Mouse (Mus musculus) stomach, postnatal 0 days (tissue): ENCODE measurements around the gene Stbd1. TPM values are rescaled to one million over a fixed set of nuclear protein-coding genes. Genes with fewer than 3 reads are reported as not detected.

Source experiments
- ATAC-seq: fragments of 200-750 bp; cut with Nextera tagmentation; 2 replicates; pipeline ENCODE4 v1.8.0; 2017; ENCODE audit not compliant: low FRiP score, low TSS enrichment
- DNase-seq: peaks from one replicate; pipeline ENCODE4 v3.0.0-alpha.2; 2016; ENCODE audit warnings: low spot score
- H3K27ac ChIP-seq: fragments of 300-500 bp; sonication (generic); replicated peaks from 2 replicates; pipeline ENCODE4 v1.5.1; 2014; ENCODE audit warnings: mild to moderate bottlenecking, control low read depth
- H3K27me3 ChIP-seq: fragments of 300-500 bp; sonication (generic); 2 replicates; pipeline ENCODE4 v1.6.1; 2014; ENCODE audit warnings: low read length; ENCODE audit not compliant: control insufficient read depth, insufficient read depth
- H3K36me3 ChIP-seq: fragments of 300-500 bp; sonication (generic); 2 replicates; pipeline ENCODE4 v1.6.1; 2014; ENCODE audit warnings: low read length, mixed read lengths; ENCODE audit not compliant: control insufficient read depth, insufficient read depth
- H3K4me1 ChIP-seq: fragments of 300-500 bp; sonication (generic); replicated peaks from 2 replicates; pipeline ENCODE4 v1.6.1; 2014; ENCODE audit warnings: antibody characterized with exemption; ENCODE audit not compliant: control insufficient read depth, insufficient read depth
- H3K4me2 ChIP-seq: fragments of 300-500 bp; sonication (generic); replicated peaks from 2 replicates; pipeline ENCODE4 v1.6.1; 2014; ENCODE audit warnings: low read depth, mild to moderate bottlenecking, control low read depth, moderate library complexity
- H3K4me3 ChIP-seq: fragments of 300-500 bp; sonication (generic); 2 replicates; pipeline ENCODE4 v1.5.1; 2014; ENCODE audit warnings: low read depth, low read length, control low read depth
- H3K9ac ChIP-seq: fragments of 300-500 bp; sonication (generic); 2 replicates; pipeline ENCODE4 v1.6.1; 2014; ENCODE audit warnings: mild to moderate bottlenecking, low read length, control low read depth, mixed read lengths
- H3K9me3 ChIP-seq: fragments of 300-500 bp; sonication (generic); 2 replicates; pipeline ENCODE4 v1.6.1; 2016; ENCODE audit warnings: low read length; ENCODE audit not compliant: control insufficient read depth
- CTCF ChIP-seq: IDR thresholded peaks from 2 replicates; pipeline ENCODE4 v1.5.1; 2016; ENCODE audit warnings: antibody characterized with exemption, low read depth, mild to moderate bottlenecking, moderate library complexity
- EP300 ChIP-seq: optimal IDR thresholded peaks from 2 replicates; pipeline ENCODE3; 2016; ENCODE audit warnings: antibody characterized with exemption
- WGBS: fragments of 180-500 bp; shearing (Covaris S2); extraction: QIAGEN DNeasy Blood & Tissue Kit; methylation state at CpG from one replicate; pipeline ENCODE4 v1.1.7; 2014; 5-methylcytosine and 5-hydroxymethylcytosine counted together
- polyA plus RNA-seq: library from polyadenylated mRNA; unstranded; fragments of >200 nt; fragmentation: Nextera tagmentation; extraction: Ambion mirVana; gene quantifications from 2 replicates; pipeline ENCODE4 v1.2.1, GENCODE M21; 2015

Gene Stbd1
- 17.9 and 19.2 TPM in 2 replicates for polyA plus RNA-seq

DNA sequence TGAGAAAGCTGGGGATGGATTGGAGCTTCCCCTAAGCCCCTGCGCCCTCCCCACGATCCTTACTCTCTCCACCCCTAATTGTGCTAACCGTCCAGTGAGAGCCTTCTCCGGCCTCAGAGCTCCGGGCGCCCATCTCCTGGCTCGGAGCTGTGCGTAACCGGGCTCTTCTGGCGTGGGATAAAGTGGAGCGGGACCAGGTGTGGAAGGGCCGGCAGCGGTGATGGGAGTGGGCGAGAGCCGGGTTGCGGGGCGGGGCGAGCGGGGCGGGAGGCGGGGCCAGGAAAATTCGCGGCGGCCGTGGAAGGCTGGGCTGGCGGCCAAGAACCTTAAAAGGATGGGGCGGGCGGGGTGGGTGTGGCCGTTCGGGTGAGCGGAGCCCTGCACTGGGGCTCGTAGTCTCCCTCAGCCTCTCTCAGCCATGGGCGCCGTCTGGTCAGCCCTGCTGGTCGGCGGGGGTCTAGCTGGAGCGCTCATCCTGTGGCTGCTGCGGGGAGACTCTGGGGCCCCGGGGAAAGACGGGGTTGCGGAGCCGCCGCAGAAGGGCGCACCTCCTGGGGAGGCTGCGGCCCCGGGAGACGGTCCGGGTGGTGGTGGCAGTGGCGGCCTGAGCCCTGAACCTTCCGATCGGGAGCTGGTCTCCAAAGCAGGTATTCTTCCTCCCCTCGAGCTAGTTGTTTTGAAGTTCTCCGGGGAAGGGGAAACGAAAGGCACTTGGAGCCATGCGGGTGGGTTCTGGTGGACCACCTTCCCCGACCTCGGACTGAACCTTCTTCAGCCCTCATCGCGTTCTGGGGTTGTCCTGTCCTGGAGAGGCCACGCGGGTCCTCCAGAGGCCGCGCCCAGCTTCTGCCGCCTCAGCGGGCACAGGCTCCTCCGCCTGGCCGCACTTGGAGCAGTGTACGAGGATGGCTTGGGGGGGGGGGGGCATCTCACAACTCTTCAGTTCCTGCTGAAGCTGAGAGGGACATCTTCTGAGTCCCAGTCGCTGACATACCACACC, at the start of gene Stbd1:
TSS of gene Stbd1 (plus strand) at position 351 of the 1,000 bp plus-strand sequence.
- H3K27me3 ChIP-seq = no peaks in the 10 kb centered on the region
- H3K4me3 ChIP-seq = peak within 1 kb of the TSS; percentile 65
- peak within 1 kb of the TSS; percentile 74 for H3K9ac ChIP-seq
- DNase-seq (peak; percentile 71), ATAC-seq (peak; percentile 88)
- H3K27ac ChIP-seq = peak within 1 kb of the TSS; percentile 67
- TF ChIP-seq EP300 = no peak
- TF ChIP-seq CTCF = peak; percentile 18; the same call in 1 of the 2 replicates
- peak within 1 kb of the TSS; percentile 89 for H3K4me2 ChIP-seq
- under 1% methylated on average over 52 of the region's 69 CpGs for WGBS
- 0 out of 2 replicates have a peak, but pooled peaks cover 3% of the 10 kb centered on the region for H3K4me1 ChIP-seq
- no peaks in the 10 kb centered on the region for H3K36me3 ChIP-seq
- H3K9me3 ChIP-seq = no peaks in the 10 kb centered on the region

DNA sequence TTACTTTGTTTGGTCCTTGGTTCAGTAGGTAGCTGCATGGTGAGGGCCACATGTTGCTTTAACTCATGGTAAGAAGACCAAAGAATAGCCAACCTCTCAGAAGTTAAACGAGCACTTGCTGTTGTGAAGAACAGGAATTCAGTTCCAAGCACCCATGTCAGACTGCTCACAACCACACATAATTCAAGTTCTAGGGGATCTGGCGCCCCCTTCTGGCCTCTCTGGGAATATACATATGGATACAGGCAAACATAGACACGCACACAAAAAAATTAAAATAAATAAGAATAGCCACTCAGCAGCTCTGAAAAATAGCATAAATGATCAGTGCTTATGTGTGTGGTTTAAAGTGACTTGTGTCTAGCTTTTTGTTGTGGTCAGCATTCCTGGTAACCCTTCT, 48.9 kb upstream of the Stbd1 start:
- 68% methylated on average over 3 of the region's 3 CpGs for WGBS
- Histone ChIP-seq H3K27me3 (no peaks in the 10 kb centered on the region), H3K9me3 (no peaks in the 10 kb centered on the region), H3K4me1 (no peaks in the 10 kb centered on the region), H3K27ac (no peak overlapping the region), H3K4me3 (no peak overlapping the region), H3K36me3 (no peaks in the 10 kb centered on the region), H3K9ac (no peak overlapping the region), H3K4me2 (no peak overlapping the region)
- ATAC-seq (no peak), DNase-seq (no peak)
- TF ChIP-seq EP300 (no peak), CTCF (peak; percentile 51)

DNA sequence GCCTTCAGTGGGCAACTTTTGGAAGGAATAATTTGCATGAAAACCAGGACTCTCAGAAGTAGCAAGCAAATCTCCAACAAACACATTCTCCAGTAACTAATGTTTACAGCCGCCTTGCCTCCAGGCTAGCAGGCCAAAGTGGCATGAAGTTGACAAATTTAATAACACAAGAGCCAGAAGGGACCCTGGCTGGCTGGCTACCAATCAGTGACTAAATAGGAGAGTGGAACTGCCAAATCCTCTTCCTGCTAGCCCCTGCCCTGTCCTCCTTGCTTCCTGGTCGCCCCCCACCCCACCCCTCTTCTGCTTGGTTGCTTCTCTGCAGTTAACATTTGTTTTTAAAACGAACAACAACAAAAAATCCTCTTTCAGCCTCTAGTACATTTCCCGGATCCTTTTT, 48.4 kb upstream of the Stbd1 start:
- no peak overlapping the region for H3K27ac ChIP-seq
- H3K27me3 ChIP-seq = no peaks in the 10 kb centered on the region
- ATAC-seq (no peak), DNase-seq (no peak)
- H3K36me3 ChIP-seq = no peaks in the 10 kb centered on the region
- H3K4me3 ChIP-seq = no peak overlapping the region
- TF ChIP-seq EP300 = no peak
- TF ChIP-seq CTCF = no peak
- H3K9me3 ChIP-seq = no peaks in the 10 kb centered on the region
- no peaks in the 10 kb centered on the region for H3K4me1 ChIP-seq
- no peak overlapping the region for H3K9ac ChIP-seq
- 70% methylated on average over 4 of the region's 4 CpGs for WGBS
- H3K4me2 ChIP-seq = no peak overlapping the region

DNA sequence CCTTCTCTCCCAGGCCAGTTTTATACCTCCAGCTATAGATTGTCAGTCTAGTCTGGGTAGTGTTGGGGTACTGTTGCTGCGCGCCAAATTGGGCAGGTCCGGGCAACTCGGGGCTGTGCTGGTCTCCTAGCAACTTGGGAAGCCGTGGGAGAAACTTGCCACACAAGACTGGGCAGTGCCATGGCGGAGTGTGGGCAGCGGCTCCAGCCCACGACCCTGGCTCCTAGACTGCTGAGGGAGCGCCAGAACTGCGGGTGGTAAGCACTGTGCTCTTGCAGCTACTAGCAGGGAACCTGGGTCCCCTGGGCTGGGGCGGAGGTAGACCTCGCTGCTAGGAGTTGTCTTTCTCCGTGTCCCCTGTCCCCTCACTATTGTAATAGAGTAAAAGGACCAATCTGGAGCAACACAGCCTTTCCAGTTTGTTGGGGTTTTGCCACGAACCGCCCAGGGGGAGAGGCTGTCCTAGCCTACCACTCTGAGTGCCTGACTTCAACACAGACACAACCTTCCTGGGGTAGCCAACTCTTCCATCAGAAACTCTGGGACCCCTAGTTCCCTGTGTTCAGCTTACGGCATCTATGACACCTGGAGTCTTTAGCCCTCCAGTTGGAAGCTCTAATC, 47.8 kb upstream of the Stbd1 start, which contains the start of gene Fam47e:
TSS of gene Fam47e (plus strand) at position 179 of the 621 bp plus-strand sequence.
- DNase-seq (no peak), ATAC-seq (no peak)
- TF ChIP-seq CTCF = no peak
- Histone ChIP-seq H3K9me3 (no peaks in the 10 kb centered on the region), H3K4me2 (no peak within 1 kb of the TSS), H3K4me3 (no peak within 1 kb of the TSS), H3K36me3 (no peaks in the 10 kb centered on the region), H3K27me3 (no peaks in the 10 kb centered on the region), H3K9ac (no peak within 1 kb of the TSS), H3K27ac (no peak within 1 kb of the TSS), H3K4me1 (no peaks in the 10 kb centered on the region)
- 70% methylated on average over 16 of the region's 16 CpGs for WGBS

DNA sequence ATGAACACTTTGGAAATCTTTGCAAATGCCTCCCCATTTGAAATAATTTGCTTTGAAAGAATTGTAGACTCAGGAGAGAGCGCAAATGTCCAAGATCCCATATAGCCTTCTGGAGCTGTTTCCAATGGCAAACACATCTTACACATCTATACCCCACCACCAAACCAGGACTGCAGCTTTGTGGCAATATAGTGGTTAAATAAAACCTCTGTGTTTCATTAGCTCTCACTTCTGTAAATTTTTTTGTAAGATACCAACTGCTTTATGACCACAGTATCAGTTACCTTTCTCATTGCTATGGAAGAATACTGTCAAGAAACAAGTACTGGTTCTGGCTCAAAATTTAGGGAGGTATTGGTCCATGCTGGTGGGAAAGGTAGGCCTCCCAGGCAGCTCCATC, 46.9 kb upstream of the Stbd1 start:
- Histone ChIP-seq H3K9ac (no peak overlapping the region), H3K27ac (no peak overlapping the region), H3K4me2 (no peak overlapping the region), H3K4me3 (no peak overlapping the region), H3K4me1 (no peaks in the 10 kb centered on the region), H3K36me3 (no peaks in the 10 kb centered on the region), H3K27me3 (no peaks in the 10 kb centered on the region), H3K9me3 (no peaks in the 10 kb centered on the region)
- DNase-seq = no peak
- no peak for ATAC-seq
- no peak for TF ChIP-seq CTCF
- TF ChIP-seq EP300 = no peak
- WGBS = 100% methylated on average over 1 of the region's 1 CpGs

DNA sequence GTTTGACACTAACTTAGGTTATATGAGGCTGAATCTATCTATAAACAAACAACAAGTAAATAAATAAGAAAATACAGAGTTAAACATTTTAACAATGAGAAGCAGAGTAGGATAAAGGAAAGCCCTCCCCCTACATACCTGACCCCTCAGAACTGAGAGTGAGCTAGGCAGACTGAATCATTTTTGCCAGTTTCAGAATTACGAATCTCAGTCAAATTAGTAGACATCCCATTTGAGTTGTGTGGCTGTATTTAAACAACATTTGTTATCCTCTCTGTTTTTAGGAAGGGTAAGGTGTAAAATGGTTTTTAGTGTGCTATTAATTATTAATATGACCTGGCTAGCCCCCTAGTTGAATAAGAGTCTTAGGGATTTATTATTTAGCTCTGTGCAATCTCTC, 45.3 kb upstream of the Stbd1 start:
- TF ChIP-seq CTCF (no peak), EP300 (no peak)
- no peaks in the 10 kb centered on the region for H3K36me3 ChIP-seq
- H3K27me3 ChIP-seq = no peaks in the 10 kb centered on the region
- no peak overlapping the region for H3K27ac ChIP-seq
- no peaks in the 10 kb centered on the region for H3K9me3 ChIP-seq
- DNase-seq (no peak), ATAC-seq (no peak)
- H3K4me1 ChIP-seq = no peaks in the 10 kb centered on the region
- 89% methylated on average over 1 of the region's 1 CpGs for WGBS
- H3K4me2 ChIP-seq = no peak overlapping the region
- H3K9ac ChIP-seq = no peak overlapping the region
- H3K4me3 ChIP-seq = no peak overlapping the region
